Mouse (Mus musculus): ENCODE data around the gene Ugt1a1. TPM values are rescaled to one million over a fixed set of nuclear protein-coding genes. Genes with fewer than 3 reads are reported as not detected.

Ugt1a1 gene
- total and polyA plus RNA-seq, 2 experiments from 2014 or later = 0.09 to 0.42 TPM

DNA sequence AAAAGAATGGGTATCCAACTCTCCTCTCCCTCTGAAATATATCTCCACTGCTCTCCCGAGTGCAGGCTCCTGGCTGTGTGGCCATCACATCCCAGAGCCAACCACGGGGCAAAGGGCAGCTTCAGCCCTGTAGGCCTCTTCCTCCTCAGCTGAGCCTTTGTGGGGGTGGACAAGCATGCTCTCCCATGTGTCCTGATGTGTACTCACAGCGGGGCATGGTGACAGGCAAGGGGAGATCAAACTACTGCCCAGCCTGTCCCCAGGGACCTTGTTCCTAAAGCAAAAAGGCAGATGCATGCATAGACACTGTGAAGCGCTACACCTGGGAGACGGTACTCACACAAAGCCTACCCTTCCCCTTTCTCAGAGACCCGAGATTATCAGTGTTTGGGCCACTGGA, 48.4 kb downstream of the Ugt1a1 start:
- Histone ChIP-seq H3K27me3 (ENCODE audit: insufficient read depth, low read length) (no peaks in the 10 kb centered on the region), H3K9ac (replicated peaks; ENCODE audit: low read length) (no peak overlapping the region), H3K4me1 (ENCODE audit: insufficient read depth, low read length) (no peaks in the 10 kb centered on the region), H3K4me2 (ENCODE audit: low read depth, low read length) (no peak overlapping the region), H3K27ac (no peak overlapping the region), H3K36me3 (ENCODE audit: insufficient read depth, low read length) (peaks cover 45% of the 10 kb centered on the region), H3K9me3 (ENCODE audit: low read length) (peaks cover 23% of the 10 kb centered on the region; the same call in 1 of the 2 replicates), H3K4me3 (ENCODE audit: low read length) (no peak overlapping the region)
- no peak for TF ChIP-seq CTCF (IDR thresholded peaks at IDR 0.05; ENCODE audit: low read depth)
- DNase-seq (ENCODE audit: low spot score) (no peak), ATAC-seq (no peak)
- 76% methylated on average over 6 of the region's 6 CpGs for WGBS

DNA sequence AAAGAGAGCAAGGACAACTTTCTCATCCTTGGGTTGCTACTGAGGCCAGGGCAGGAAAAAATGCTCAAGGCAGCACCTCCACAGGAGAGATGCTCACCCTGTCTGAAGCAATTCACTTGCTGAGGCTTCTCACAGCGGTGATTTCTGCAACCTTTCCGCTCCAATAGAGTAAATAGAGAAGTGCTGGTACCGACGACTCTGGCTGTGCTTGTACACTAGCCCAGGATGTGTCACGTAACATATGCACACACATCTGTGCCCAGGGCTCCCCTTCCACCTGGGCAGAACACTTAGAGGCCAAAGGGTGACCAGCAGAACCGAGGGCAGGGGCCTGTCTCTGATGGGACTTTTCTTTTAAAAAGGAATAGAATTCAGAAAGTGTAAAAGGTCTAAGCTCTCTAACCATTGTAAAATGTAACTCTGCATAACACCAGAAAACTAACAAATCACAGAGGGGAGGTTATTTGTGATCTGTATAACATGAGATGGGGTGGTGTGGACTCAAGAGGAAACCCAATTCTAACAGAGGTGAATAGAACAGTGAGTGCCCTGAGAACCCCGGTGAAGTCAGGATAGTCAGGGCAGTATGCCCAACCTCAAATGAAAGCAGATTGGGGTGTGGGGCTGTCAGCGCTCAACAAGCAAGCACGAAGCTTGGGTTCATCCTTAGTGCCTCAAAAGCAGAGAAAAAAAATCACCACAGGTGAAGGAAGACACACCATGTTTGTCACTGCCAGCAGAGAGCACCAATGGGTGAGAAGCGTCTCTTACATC, 49.0 kb downstream of the Ugt1a1 start:
- no peak for DNase-seq (ENCODE audit: low spot score)
- peaks cover 52% of the 10 kb centered on the region for H3K36me3 ChIP-seq (ENCODE audit: insufficient read depth, low read length)

DNA sequence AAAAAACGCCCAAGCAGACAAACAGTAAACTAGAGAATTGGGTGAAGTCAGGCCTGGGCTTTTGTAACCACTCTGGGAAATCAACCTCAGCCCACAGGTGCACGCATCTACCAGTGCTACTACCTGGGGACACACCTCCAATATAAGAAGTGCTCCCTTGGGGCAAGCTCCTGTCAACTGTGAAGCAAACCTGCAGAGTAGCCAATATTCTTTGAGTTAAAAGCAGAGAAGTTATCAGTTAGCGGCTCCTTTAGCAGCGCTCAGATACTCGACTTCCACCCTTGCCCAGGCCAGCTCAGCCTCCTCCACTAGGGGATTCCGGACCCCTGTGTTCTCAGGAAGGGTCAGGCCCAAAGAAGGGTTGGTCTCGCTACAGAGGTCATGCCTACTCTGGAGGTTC, 49.9 kb downstream of the Ugt1a1 start:
- ATAC-seq (no peak), DNase-seq (ENCODE audit: low spot score) (no peak)
- Histone ChIP-seq H3K27me3 (ENCODE audit: insufficient read depth, low read length) (no peaks in the 10 kb centered on the region), H3K4me3 (ENCODE audit: low read length) (no peak overlapping the region), H3K9ac (replicated peaks; ENCODE audit: low read length) (no peak overlapping the region), H3K4me1 (ENCODE audit: insufficient read depth, low read length) (no peaks in the 10 kb centered on the region), H3K9me3 (ENCODE audit: low read length) (peaks cover 7% of the 10 kb centered on the region; the same call in 1 of the 2 replicates), H3K36me3 (ENCODE audit: insufficient read depth, low read length) (peaks cover 61% of the 10 kb centered on the region), H3K4me2 (ENCODE audit: low read depth, low read length) (no peak overlapping the region), H3K27ac (no peak overlapping the region)
- TF ChIP-seq CTCF (IDR thresholded peaks at IDR 0.05; ENCODE audit: low read depth) = no peak
- WGBS = 85% methylated on average over 7 of the region's 7 CpGs

More for the DNA sequence above, 49.0 kb downstream of the Ugt1a1 start:
- WGBS = 78% methylated on average over 10 of the region's 10 CpGs
- H3K27ac ChIP-seq = no peak overlapping the region
- no peaks in the 10 kb centered on the region for H3K27me3 ChIP-seq (ENCODE audit: insufficient read depth, low read length)
- no peak overlapping the region for H3K9ac ChIP-seq (replicated peaks; ENCODE audit: low read length)
- H3K9me3 ChIP-seq (ENCODE audit: low read length) = peaks cover 16% of the 10 kb centered on the region; the same call in 1 of the 2 replicates
- ATAC-seq = no peak
- no peak for TF ChIP-seq CTCF (IDR thresholded peaks at IDR 0.05; ENCODE audit: low read depth)
- no peak overlapping the region for H3K4me2 ChIP-seq (ENCODE audit: low read depth, low read length)
- no peak overlapping the region for H3K4me3 ChIP-seq (ENCODE audit: low read length)
- no peaks in the 10 kb centered on the region for H3K4me1 ChIP-seq (ENCODE audit: insufficient read depth, low read length)

DNA sequence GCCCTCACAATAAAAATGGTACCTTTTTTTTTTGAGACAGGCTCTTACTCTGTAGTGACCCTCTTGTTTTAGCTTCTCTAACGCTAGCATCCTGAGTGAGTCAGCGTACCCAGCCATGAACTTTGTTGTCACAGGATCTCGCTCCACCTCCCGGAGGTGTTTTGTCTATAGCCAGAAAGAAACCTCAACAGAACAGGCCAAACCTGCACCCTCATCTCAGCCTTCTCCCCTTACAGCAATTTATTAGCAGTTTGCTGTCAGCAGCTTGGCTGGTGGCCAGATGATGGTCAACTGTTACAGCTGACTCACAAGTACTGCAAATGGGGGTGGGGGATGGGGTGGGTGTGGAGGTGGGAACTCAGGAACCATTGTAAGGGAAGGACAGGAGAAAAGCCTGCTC, 50.5 kb downstream of the Ugt1a1 start:
- no peak overlapping the region for H3K4me3 ChIP-seq (ENCODE audit: low read length)
- H3K27ac ChIP-seq = no peak overlapping the region
- H3K4me2 ChIP-seq (ENCODE audit: low read depth, low read length) = no peak overlapping the region
- ATAC-seq (no peak), DNase-seq (ENCODE audit: low spot score) (peak; percentile 75)
- H3K36me3 ChIP-seq (ENCODE audit: insufficient read depth, low read length) = peaks cover 66% of the 10 kb centered on the region
- H3K9ac ChIP-seq (replicated peaks; ENCODE audit: low read length) = no peak overlapping the region
- no peaks in the 10 kb centered on the region for H3K27me3 ChIP-seq (ENCODE audit: insufficient read depth, low read length)
- no peak for TF ChIP-seq CTCF (IDR thresholded peaks at IDR 0.05; ENCODE audit: low read depth)
- H3K9me3 ChIP-seq (ENCODE audit: low read length) = peaks cover 2% of the 10 kb centered on the region; the same call in 1 of the 2 replicates
- H3K4me1 ChIP-seq (ENCODE audit: insufficient read depth, low read length) = no peaks in the 10 kb centered on the region
- WGBS = 80% methylated on average over 4 of the region's 4 CpGs

DNA sequence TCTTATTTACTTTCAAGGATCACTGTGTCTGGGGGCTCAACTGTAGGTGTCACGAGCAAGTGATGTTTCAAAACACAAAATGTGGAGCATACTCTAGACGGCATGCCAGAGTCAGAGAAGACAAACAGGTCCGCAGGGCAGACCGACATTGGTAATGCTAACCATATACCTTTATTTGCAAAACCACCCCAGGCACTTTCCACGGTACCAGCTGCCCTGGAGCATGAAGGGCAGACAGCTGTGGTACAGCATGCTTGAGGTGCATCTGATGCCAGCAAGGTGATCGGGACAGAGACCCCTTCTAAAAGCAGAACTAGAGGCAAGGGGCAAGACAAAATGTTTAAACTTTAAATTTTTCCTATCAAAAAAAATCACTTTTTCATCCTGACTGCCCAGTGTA, 51.2 kb downstream of the Ugt1a1 start:
- no peak for TF ChIP-seq CTCF (IDR thresholded peaks at IDR 0.05; ENCODE audit: low read depth)
- H3K4me1 ChIP-seq (ENCODE audit: insufficient read depth, low read length) = no peaks in the 10 kb centered on the region
- no peaks in the 10 kb centered on the region for H3K27me3 ChIP-seq (ENCODE audit: insufficient read depth, low read length)
- no peaks in the 10 kb centered on the region for H3K9me3 ChIP-seq (ENCODE audit: low read length)
- H3K4me2 ChIP-seq (ENCODE audit: low read depth, low read length) = no peak overlapping the region
- H3K4me3 ChIP-seq (ENCODE audit: low read length) = no peak overlapping the region
- DNase-seq (ENCODE audit: low spot score) (no peak), ATAC-seq (no peak)
- 76% methylated on average over 6 of the region's 6 CpGs for WGBS
- H3K9ac ChIP-seq (replicated peaks; ENCODE audit: low read length) = no peak overlapping the region
- peaks cover 73% of the 10 kb centered on the region for H3K36me3 ChIP-seq (ENCODE audit: insufficient read depth, low read length)
- no peak overlapping the region for H3K27ac ChIP-seq

DNA sequence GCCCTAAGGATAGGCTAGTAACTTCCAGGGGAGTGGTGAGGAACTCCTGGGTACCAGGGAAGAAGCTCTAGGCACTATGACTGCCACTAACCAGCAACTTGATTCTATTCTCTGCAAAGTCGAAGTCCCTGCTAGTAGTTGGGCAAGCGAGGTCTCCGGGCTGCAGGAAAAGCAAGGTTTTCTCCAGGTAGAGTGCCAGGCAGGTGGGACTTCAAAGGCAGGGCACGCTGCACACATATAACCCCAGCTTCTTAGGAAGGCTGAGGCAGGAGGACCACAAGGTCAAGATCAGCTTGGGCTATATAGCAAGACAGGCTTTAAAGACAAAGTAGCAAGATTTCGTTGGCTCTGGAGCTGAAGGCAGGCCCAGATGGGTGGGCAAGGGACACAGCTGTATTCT, 52.0 kb downstream of the Ugt1a1 start:
- Histone ChIP-seq H3K4me1 (ENCODE audit: insufficient read depth, low read length) (no peaks in the 10 kb centered on the region), H3K27ac (no peak overlapping the region), H3K36me3 (ENCODE audit: insufficient read depth, low read length) (peaks cover 81% of the 10 kb centered on the region), H3K27me3 (ENCODE audit: insufficient read depth, low read length) (no peaks in the 10 kb centered on the region), H3K9ac (replicated peaks; ENCODE audit: low read length) (no peak overlapping the region), H3K4me3 (ENCODE audit: low read length) (no peak overlapping the region), H3K9me3 (ENCODE audit: low read length) (no peaks in the 10 kb centered on the region), H3K4me2 (ENCODE audit: low read depth, low read length) (no peak overlapping the region)
- TF ChIP-seq CTCF (IDR thresholded peaks at IDR 0.05; ENCODE audit: low read depth) = no peak
- ATAC-seq (no peak), DNase-seq (ENCODE audit: low spot score) (no peak)
- WGBS = 94% methylated on average over 5 of the region's 5 CpGs

DNA sequence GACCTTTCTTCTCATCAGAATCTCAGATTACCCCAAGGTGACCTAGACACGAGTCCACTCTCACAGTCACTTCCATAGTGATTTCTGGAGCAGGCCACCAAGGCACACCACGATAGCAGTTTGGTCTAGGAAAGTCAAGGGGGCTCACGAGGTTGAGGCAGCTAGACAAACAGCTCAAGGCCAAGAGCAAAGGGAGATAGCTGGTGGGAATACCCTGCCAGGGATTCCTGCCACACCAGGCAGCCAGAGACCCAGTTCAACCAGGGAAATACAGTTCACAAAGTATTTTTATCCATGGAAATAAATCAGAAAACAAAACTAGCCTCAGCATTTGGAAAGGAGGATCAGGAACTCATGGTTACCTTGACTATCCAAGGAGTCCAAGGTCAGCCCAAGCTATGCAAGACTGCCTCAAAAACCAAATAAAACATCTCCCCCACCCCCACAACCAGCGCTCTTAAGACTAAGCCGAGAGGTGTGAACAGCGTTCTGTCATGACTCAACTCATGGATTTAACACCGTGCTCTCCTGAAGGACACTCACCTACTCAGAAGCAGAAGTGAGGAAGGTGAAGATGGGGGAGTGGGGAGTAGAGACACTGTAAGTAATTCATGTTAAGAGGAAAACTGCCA, 52.6 kb downstream of the Ugt1a1 start:
- WGBS = 91% methylated on average over 7 of the region's 7 CpGs
- peaks cover 87% of the 10 kb centered on the region for H3K36me3 ChIP-seq (ENCODE audit: insufficient read depth, low read length)
- TF ChIP-seq CTCF (IDR thresholded peaks at IDR 0.05; ENCODE audit: low read depth) = no peak

More for the DNA sequence above, 52.6 kb downstream of the Ugt1a1 start:
- no peak for ATAC-seq
- no peak overlapping the region for H3K27ac ChIP-seq
- no peak for DNase-seq (ENCODE audit: low spot score)
- H3K4me1 ChIP-seq (ENCODE audit: insufficient read depth, low read length) = no peaks in the 10 kb centered on the region
- H3K27me3 ChIP-seq (ENCODE audit: insufficient read depth, low read length) = no peaks in the 10 kb centered on the region
- H3K4me3 ChIP-seq (ENCODE audit: low read length) = no peak overlapping the region
- H3K9me3 ChIP-seq (ENCODE audit: low read length) = no peaks in the 10 kb centered on the region
- no peak overlapping the region for H3K9ac ChIP-seq (replicated peaks; ENCODE audit: low read length)
- H3K4me2 ChIP-seq (ENCODE audit: low read depth, low read length) = no peak overlapping the region

All from hindbrain, postnatal 0 days (tissue).